Mouse (Mus musculus): Measurements from ENCODE around the gene Ccdc63.

- TF ChIP-seq CTCF (IDR thresholded peaks at IDR 0.05; ENCODE audit: insufficient read depth, low read depth, low read length), result no peak
- TF ChIP-seq POLR2A (IDR thresholded peaks at IDR 0.05; ENCODE audit: insufficient read depth, low read depth, low read length), result no peak
Observed at GRCm38 (mm10) chr5:122111091-122111932, 29.3 kb downstream of the Ccdc63 start.

Measured in olfactory bulb, adult 2 months (tissue).